8 mouse cellular contexts compared by ENCODE assay signal in genomic region chr6:52638471-52639185, GRCm38 (mm10). TPM values are rescaled to one million over a fixed set of nuclear protein-coding genes. Genes with fewer than 3 reads are reported as not detected.
DNase-seq lines count a peak whose midpoint lies in the region; ATAC-seq lines count a peak whose summit lies in the region.

No protein-coding gene starts in this region.

- no peaks in the 10 kb centered on the region for H3K27me3 ChIP-seq in heart, embryonic 12.5 days (replicated peaks)
- no peaks in the 10 kb centered on the region for H3K27me3 ChIP-seq in embryonic facial prominence, embryonic 15.5 days
- no peaks in the 10 kb centered on the region for H3K27me3 ChIP-seq in liver, embryonic 12.5 days (replicated peaks)

- no peak for DNase-seq in heart, adult 18-20 months
- DNase-seq in 416B (ENCODE audit: low read depth): peak; percentile 37
- no peak for DNase-seq in cerebellum, adult 9-10 months
- DNase-seq in embryo, embryonic 10 days (ENCODE audit: low spot score): no peak
- no peak for DNase-seq in left cerebral cortex, adult 9 months (ENCODE audit: low spot score in 2 of 2)

- peak overlapping the region; percentile 49 for H3K4me2 ChIP-seq in heart, embryonic 12.5 days
- peak overlapping the region; percentile 68 for H3K4me2 ChIP-seq in embryonic facial prominence, embryonic 15.5 days (replicated peaks)
- H3K4me2 ChIP-seq in liver, embryonic 12.5 days: peak overlapping the region; percentile 88

- H3K27ac ChIP-seq in heart, embryonic 12.5 days (ENCODE audit: poor library complexity, severe bottlenecking): no peak overlapping the region
- no peak overlapping the region for H3K27ac ChIP-seq in embryonic facial prominence, embryonic 15.5 days (replicated peaks)
- H3K27ac ChIP-seq in liver, embryonic 12.5 days: no peak overlapping the region

- 0 out of 2 replicates have a peak overlapping the region, but pooled peaks have one; percentile 8 for H3K4me3 ChIP-seq in heart, embryonic 12.5 days
- H3K4me3 ChIP-seq in embryonic facial prominence, embryonic 15.5 days (replicated peaks): peak overlapping the region; percentile 80; the same call in 1 of the 2 replicates
- peak overlapping the region; percentile 84 for H3K4me3 ChIP-seq in liver, embryonic 12.5 days

- 78% methylated on average over 1 of the region's 1 CpGs for WGBS in heart, embryonic 12.5 days
- 58% methylated on average over 1 of the region's 1 CpGs for WGBS in embryonic facial prominence, embryonic 15.5 days
- 65% methylated on average over 1 of the region's 1 CpGs for WGBS in liver, embryonic 12.5 days (ENCODE audit: insufficient replicate concordance)

- H3K4me1 ChIP-seq in heart, embryonic 12.5 days (replicated peaks): peaks cover 7% of the 10 kb centered on the region; the same call in 1 of the 2 replicates
- peaks cover 13% of the 10 kb centered on the region; the same call in 1 of the 2 replicates for H3K4me1 ChIP-seq in embryonic facial prominence, embryonic 15.5 days
- peaks cover 24% of the 10 kb centered on the region for H3K4me1 ChIP-seq in liver, embryonic 12.5 days

- H3K9ac ChIP-seq in heart, embryonic 12.5 days: no peak overlapping the region
- H3K9ac ChIP-seq in embryonic facial prominence, embryonic 15.5 days: no peak overlapping the region
- H3K9ac ChIP-seq in liver, embryonic 12.5 days: peak overlapping the region; percentile 92

- no peaks in the 10 kb centered on the region for H3K36me3 ChIP-seq in heart, embryonic 12.5 days
- no peaks in the 10 kb centered on the region for H3K36me3 ChIP-seq in embryonic facial prominence, embryonic 15.5 days
- H3K36me3 ChIP-seq in liver, embryonic 12.5 days: peaks cover 3% of the 10 kb centered on the region; the same call in 1 of the 2 replicates

- H3K9me3 ChIP-seq in heart, embryonic 12.5 days (replicated peaks): no peaks in the 10 kb centered on the region
- no peaks in the 10 kb centered on the region for H3K9me3 ChIP-seq in embryonic facial prominence, embryonic 15.5 days (replicated peaks)
- H3K9me3 ChIP-seq in liver, embryonic 12.5 days (replicated peaks): no peaks in the 10 kb centered on the region

- no peak for ATAC-seq in heart, embryonic 12.5 days (ENCODE audit: insufficient number of reproducible peaks, low FRiP score)
- ATAC-seq in embryonic facial prominence, embryonic 15.5 days (ENCODE audit: insufficient number of reproducible peaks, low FRiP score, low TSS enrichment, low read depth): no peak
- ATAC-seq in liver, embryonic 12.5 days: no peak

RNA-seq across cellular contexts. Expression of gene Hibadh, which starts 1.6 kb away (rescaled TPM):
- polyA plus RNA-seq in heart, embryonic 12.5 days (2016; fragmentation: Nextera tagmentation; extraction: Ambion mirVana): 126 and 129 TPM in 2 replicates
- total RNA-seq in heart, adult 18-20 months (2021): 100 to 1,000 TPM; 269 TPM
- polyA plus RNA-seq in embryonic facial prominence, embryonic 15.5 days (2015; fragmentation: Nextera tagmentation; extraction: Ambion mirVana): 91.5 and 92.8 TPM in 2 replicates
- 68.3 and 68.6 TPM in 2 replicates for polyA plus RNA-seq in liver, embryonic 12.5 days (2016; fragmentation: Nextera tagmentation; extraction: Ambion mirVana)

Comparison
In these comparisons a context has a peak if more than half of its experiments do, and no peak if none do; other contexts are left out.
1. H3K4me3 ChIP-seq: peak in every context shown above with its lines; median percentile 84 in liver, embryonic 12.5 days; 80 in embryonic facial prominence, embryonic 15.5 days; 8 in heart, embryonic 12.5 days.